Mouse (Mus musculus) kidney, postnatal 0 days (tissue): Measurements from ENCODE around the gene Kcnab3. TPM values are rescaled to one million over a fixed set of nuclear protein-coding genes. Genes with fewer than 3 reads are reported as not detected.

ENCODE experiments used
- ATAC-seq: fragments of 200-750 bp; cut with Nextera tagmentation; replicated peaks from 2 replicates; pipeline ENCODE4 v1.8.0; 2017; ENCODE audit warnings: low read depth, moderate number of reproducible peaks, moderate TSS enrichment, moderate library complexity; ENCODE audit not compliant: low FRiP score
- DNase-seq: peaks from one replicate; pipeline ENCODE4 v3.0.0-alpha.2; 2016; ENCODE audit warnings: low spot score
- H3K27ac ChIP-seq: fragments of 300-500 bp; sonication (generic); 2 replicates; pipeline ENCODE4 v1.5.1; 2014; ENCODE audit warnings: mild to moderate bottlenecking
- H3K27me3 ChIP-seq: fragments of 300-500 bp; sonication (generic); 2 replicates; pipeline ENCODE4 v1.6.1; 2014; ENCODE audit warnings: low read length, mixed read lengths; ENCODE audit not compliant: insufficient read depth
- H3K36me3 ChIP-seq: fragments of 300-500 bp; sonication (generic); 2 replicates; pipeline ENCODE4 v1.6.1; 2014; ENCODE audit warnings: low read length, mixed read lengths; ENCODE audit not compliant: insufficient read depth
- H3K4me1 ChIP-seq: fragments of 300-500 bp; sonication (generic); replicated peaks from 2 replicates; pipeline ENCODE4 v1.6.1; 2014; ENCODE audit warnings: antibody characterized with exemption, low read length, mixed read lengths; ENCODE audit not compliant: insufficient read depth
- H3K4me2 ChIP-seq: fragments of 300-500 bp; sonication (generic); 2 replicates; pipeline ENCODE4 v1.6.1; 2014; ENCODE audit warnings: mild to moderate bottlenecking, low read length, moderate library complexity, mixed read lengths
- H3K4me3 ChIP-seq: fragments of 300-500 bp; sonication (generic); replicated peaks from 2 replicates; pipeline ENCODE4 v1.5.1; 2014; ENCODE audit warnings: low read depth, low read length
- H3K9ac ChIP-seq: fragments of 300-500 bp; sonication (generic); 2 replicates; pipeline ENCODE4 v1.6.1; 2014; ENCODE audit warnings: low read depth, low read length
- H3K9me3 ChIP-seq: fragments of 300-500 bp; sonication (generic); replicated peaks from 2 replicates; pipeline ENCODE4 v1.6.1; 2016; ENCODE audit warnings: low read length, inconsistent platforms, mixed read lengths
- CTCF ChIP-seq: IDR thresholded peaks from 2 replicates; pipeline ENCODE4 v1.5.1; 2016; ENCODE audit warnings: antibody characterized with exemption, low read depth, mild to moderate bottlenecking, moderate library complexity
- WGBS: fragments of 180-500 bp; shearing (Covaris S2); extraction: QIAGEN DNeasy Blood & Tissue Kit; methylation state at CpG from one replicate; pipeline ENCODE4 v1.1.7; 2014; 5-methylcytosine and 5-hydroxymethylcytosine counted together
- polyA plus RNA-seq: library from polyadenylated mRNA; unstranded; fragments of >200 nt; fragmentation: Nextera tagmentation; extraction: Ambion mirVana; gene quantifications from 2 replicates; pipeline ENCODE4 v1.2.1, GENCODE M21; 2015

The Kcnab3 gene
- polyA plus RNA-seq, 1 experiment from 2014 or later = 2.8 TPM

GRCm38 (mm10) chr11:69367616-69368355 lies 41.7 kb downstream of the Kcnab3 start:
- TF ChIP-seq CTCF = no peak
- Histone ChIP-seq H3K27ac (peak overlapping the region; percentile 100), H3K4me2 (peak overlapping the region; percentile 89), H3K9ac (peak overlapping the region; percentile 100), H3K9me3 (no peaks in the 10 kb centered on the region), H3K27me3 (no peaks in the 10 kb centered on the region), H3K4me3 (peak overlapping the region; percentile 99), H3K36me3 (peaks cover 2% of the 10 kb centered on the region; the same call in 1 of the 2 replicates), H3K4me1 (peaks cover 41% of the 10 kb centered on the region)
- ATAC-seq (peak; percentile 22), DNase-seq (peak; percentile 54)
- 1% methylated on average over 22 of the region's 22 CpGs for WGBS

GRCm38 (mm10) chr11:69368356-69369214 lies 42.5 kb downstream of the Kcnab3 start:
- no peak for TF ChIP-seq CTCF
- Histone ChIP-seq H3K36me3 (peaks cover 6% of the 10 kb centered on the region; the same call in 1 of the 2 replicates), H3K9ac (peak overlapping the region; percentile 100), H3K4me2 (peak overlapping the region; percentile 89), H3K27ac (peak overlapping the region; percentile 100), H3K9me3 (no peaks in the 10 kb centered on the region), H3K27me3 (no peaks in the 10 kb centered on the region), H3K4me1 (peaks cover 41% of the 10 kb centered on the region), H3K4me3 (peak overlapping the region; percentile 99)
- ATAC-seq (peak; percentile 18; the same call in 1 of the 2 replicates), DNase-seq (peak; percentile 70)
- WGBS = under 1% methylated on average over 75 of the region's 106 CpGs

GRCm38 (mm10) chr11:69369215-69369989 lies 43.3 kb downstream of the Kcnab3 start, which contains the start of gene Chd3:
Gene Chd3, minus strand, starts transcription at chr11:69369406.
- Histone ChIP-seq H3K9me3 (no peaks in the 10 kb centered on the region), H3K4me1 (peaks cover 33% of the 10 kb centered on the region), H3K27ac (peak within 1 kb of the TSS; percentile 100), H3K36me3 (peaks cover 9% of the 10 kb centered on the region; the same call in 1 of the 2 replicates), H3K4me3 (peak within 1 kb of the TSS; percentile 99), H3K9ac (peak within 1 kb of the TSS; percentile 100), H3K27me3 (no peaks in the 10 kb centered on the region), H3K4me2 (peak within 1 kb of the TSS; percentile 89)
- DNase-seq (peak; percentile 67), ATAC-seq (no peak)
- under 1% methylated on average over 17 of the region's 34 CpGs for WGBS
- TF ChIP-seq CTCF = no peak

GRCm38 (mm10) chr11:69369990-69370816 lies 44.1 kb downstream of the Kcnab3 start:
- Histone ChIP-seq H3K4me3 (peak overlapping the region; percentile 99), H3K27me3 (no peaks in the 10 kb centered on the region), H3K27ac (peak overlapping the region; percentile 100), H3K9ac (peak overlapping the region; percentile 100), H3K36me3 (peaks cover 12% of the 10 kb centered on the region; the same call in 1 of the 2 replicates), H3K4me1 (peaks cover 26% of the 10 kb centered on the region), H3K9me3 (no peaks in the 10 kb centered on the region), H3K4me2 (peak overlapping the region; percentile 89)
- ATAC-seq (no peak), DNase-seq (peak; percentile 61)
- TF ChIP-seq CTCF = no peak
- 23% methylated on average over 2 of the region's 2 CpGs for WGBS

GRCm38 (mm10) chr11:69370817-69371215 lies 44.8 kb downstream of the Kcnab3 start:
- H3K4me1 ChIP-seq = peaks cover 19% of the 10 kb centered on the region
- H3K27ac ChIP-seq = peak overlapping the region; percentile 47
- DNase-seq (peak; percentile 53), ATAC-seq (no peak)
- no peaks in the 10 kb centered on the region for H3K27me3 ChIP-seq
- 15% methylated on average over 9 of the region's 9 CpGs for WGBS
- no peaks in the 10 kb centered on the region for H3K9me3 ChIP-seq
- no peak for TF ChIP-seq CTCF
- H3K9ac ChIP-seq = no peak overlapping the region; the same call in 1 of the 2 replicates
- peaks cover 12% of the 10 kb centered on the region; the same call in 1 of the 2 replicates for H3K36me3 ChIP-seq
- peak overlapping the region; percentile 40 for H3K4me2 ChIP-seq
- H3K4me3 ChIP-seq = peak overlapping the region; percentile 13; the same call in 1 of the 2 replicates
